Mouse (Mus musculus): Measurements from ENCODE around the gene Elmo1. TPM values are rescaled to one million over a fixed set of nuclear protein-coding genes. Genes with fewer than 3 reads are reported as not detected.

Gene Elmo1
- polyA plus RNA-seq (2012; fragmentation: generic; extraction: Trizol), result under 1 TPM; 0.07 to 0.20 TPM

GRCm38 (mm10) chr13:20090133-20090710, at the start of gene Elmo1:
Gene Elmo1 (plus strand): TSS chr13:20090596.

All from C3H10T1/2 (cell line).